Comparison of ENCODE assay signal across 22 mouse cellular contexts in genomic region chr1:172299528-172299927, GRCm38 (mm10). TPM values are rescaled to one million over a fixed set of nuclear protein-coding genes. Genes with fewer than 3 reads are reported as not detected.
DNase-seq lines count a peak whose midpoint lies in the region; ATAC-seq and TF ChIP-seq lines count a peak whose summit lies in the region.
"Had no signal": no experiment of that assay in that cellular context is flagged by ENCODE, and none has a peak within 500 bp of the region (broad histone marks: within the 10 kb centered on the region; RNA-seq: fewer than 3 reads in every experiment).

No protein-coding gene starts in this region.

- H3K9ac ChIP-seq in forebrain, embryonic 15.5 days (replicated peaks) = no peak overlapping the region
- no peak overlapping the region; the same call in 1 of the 2 replicates for H3K9ac ChIP-seq in heart, embryonic 14.5 days (ENCODE audit: low read length)
- H3K9ac ChIP-seq: embryonic facial prominence, embryonic 13.5 days had no signal

- H3K27ac ChIP-seq in forebrain, embryonic 10.5 days = peak overlapping the region; percentile 32; the same call in 1 of the 2 replicates
- no peak overlapping the region for H3K27ac ChIP-seq in forebrain, embryonic 15.5 days (replicated peaks)
- H3K27ac ChIP-seq in heart, embryonic 14.5 days (replicated peaks in 1 of 2; ENCODE audit: control insufficient read depth in 1 of 2, insufficient read depth in 1 of 2, low read depth in 2 of 2, low read length in 2 of 2) = peak overlapping the region; percentile 34 to 67
- peak overlapping the region; percentile 78 for H3K27ac ChIP-seq in left cerebral cortex, adult 2 months
- H3K27ac ChIP-seq in limb, embryonic 10.5 days = peak overlapping the region; percentile 56
- H3K27ac ChIP-seq: embryonic facial prominence, embryonic 13.5 days; stomach, postnatal 0 days had no signal

- peaks cover 63% of the 10 kb centered on the region for H3K27me3 ChIP-seq in forebrain, embryonic 10.5 days (ENCODE audit: poor library complexity, severe bottlenecking)
- no peaks in the 10 kb centered on the region for H3K27me3 ChIP-seq in forebrain, embryonic 15.5 days
- no peaks in the 10 kb centered on the region for H3K27me3 ChIP-seq in heart, embryonic 14.5 days (ENCODE audit: control insufficient read depth, insufficient read depth, low read length)
- H3K27me3 ChIP-seq in limb, embryonic 10.5 days (ENCODE audit: low read depth, poor library complexity, severe bottlenecking) = peaks cover 25% of the 10 kb centered on the region; the same call in 1 of the 2 replicates
- H3K27me3 ChIP-seq: embryonic facial prominence, embryonic 13.5 days had no signal

- peaks cover 89% of the 10 kb centered on the region for H3K4me1 ChIP-seq in forebrain, embryonic 10.5 days
- H3K4me1 ChIP-seq in forebrain, embryonic 15.5 days = peaks cover 21% of the 10 kb centered on the region
- H3K4me1 ChIP-seq in heart, embryonic 14.5 days (ENCODE audit: control insufficient read depth in 2 of 2, insufficient read depth in 2 of 2, low read length in 2 of 2) = peaks cover 56 to 68% of the 10 kb centered on the region in 2 experiments
- H3K4me1 ChIP-seq in limb, embryonic 10.5 days = peaks cover 94% of the 10 kb centered on the region

- ATAC-seq in forebrain, embryonic 15.5 days (replicated peaks) = no peak
- no peak for ATAC-seq in heart, embryonic 14.5 days (ENCODE audit: insufficient number of reproducible peaks, insufficient read depth, low FRiP score, low read depth)

- H3K9me3 ChIP-seq in forebrain, embryonic 10.5 days = no peaks in the 10 kb centered on the region
- no peaks in the 10 kb centered on the region for H3K9me3 ChIP-seq in forebrain, embryonic 15.5 days
- no peaks in the 10 kb centered on the region for H3K9me3 ChIP-seq in heart, embryonic 14.5 days (ENCODE audit: control insufficient read depth, low read length)
- H3K9me3 ChIP-seq in limb, embryonic 10.5 days (replicated peaks) = no peaks in the 10 kb centered on the region
- H3K9me3 ChIP-seq: embryonic facial prominence, embryonic 13.5 days had no signal

- H3K4me2 ChIP-seq in forebrain, embryonic 15.5 days (replicated peaks) = no peak overlapping the region
- no peak overlapping the region for H3K4me2 ChIP-seq in heart, embryonic 14.5 days (ENCODE audit: low read length)
- H3K4me2 ChIP-seq: embryonic facial prominence, embryonic 13.5 days had no signal

- DNase-seq in forebrain, embryonic 10.5 days (ENCODE audit: extremely low spot score, low spot score) = no peak
- DNase-seq in heart, postnatal 36 days = no peak
- DNase-seq in left cerebral cortex, adult 2 months (ENCODE audit: extremely low spot score in 1 of 2, low spot score in 2 of 2) = no peak
- no peak for DNase-seq in left cerebral cortex, adult 9 months (ENCODE audit: low spot score in 2 of 2)
- DNase-seq in limb, embryonic 10.5 days (ENCODE audit: low spot score) = no peak
- no peak for DNase-seq in urinary bladder, postnatal 10 days (ENCODE audit: low spot score)
- DNase-seq: cerebellum, adult 11 months; kidney, adult 9 months; lung, adult 18-20 months; thymus, postnatal 36 days had no signal

- TF ChIP-seq CTCF in left cerebral cortex, adult 2 months (IDR thresholded peaks at IDR 0.05) = no peak

- no peak overlapping the region for H3K4me3 ChIP-seq in forebrain, embryonic 10.5 days
- no peak overlapping the region for H3K4me3 ChIP-seq in forebrain, embryonic 15.5 days
- H3K4me3 ChIP-seq in heart, embryonic 14.5 days (ENCODE audit: control insufficient read depth in 1 of 2, insufficient read depth in 1 of 2, low read depth in 1 of 2, low read length in 2 of 2) = no peak overlapping the region
- no peak overlapping the region for H3K4me3 ChIP-seq in left cerebral cortex, adult 2 months
- no peak overlapping the region for H3K4me3 ChIP-seq in limb, embryonic 10.5 days
- H3K4me3 ChIP-seq: embryonic facial prominence, embryonic 13.5 days had no signal

- no peaks in the 10 kb centered on the region for H3K36me3 ChIP-seq in forebrain, embryonic 10.5 days (replicated peaks)
- no peaks in the 10 kb centered on the region for H3K36me3 ChIP-seq in forebrain, embryonic 15.5 days
- H3K36me3 ChIP-seq in heart, embryonic 14.5 days (ENCODE audit: control insufficient read depth, insufficient read depth, low read length) = no peaks in the 10 kb centered on the region
- H3K36me3 ChIP-seq in limb, embryonic 10.5 days = no peaks in the 10 kb centered on the region
- H3K36me3 ChIP-seq: embryonic facial prominence, embryonic 13.5 days had no signal

- intact Hi-C loops in heart, postnatal 36 days (cut with DNase I) = no loop called here
- intact Hi-C loops in left cerebral cortex, adult 2 months (cut with DNase I) = no loop called here

- WGBS in forebrain, embryonic 10.5 days = 55% methylated on average over 7 of the region's 7 CpGs
- 73% methylated on average over 7 of the region's 7 CpGs for WGBS in forebrain, embryonic 15.5 days
- WGBS in heart, embryonic 14.5 days = 29% methylated on average over 7 of the region's 7 CpGs
- WGBS in limb, embryonic 10.5 days = 63% methylated on average over 7 of the region's 7 CpGs

RNA-seq across cellular contexts. Expression of gene Atp1a2, which starts 1.7 kb away (rescaled TPM):
- 0.86 and 2.0 TPM in 2 replicates for polyA plus RNA-seq in forebrain, embryonic 10.5 days (2016; fragmentation: Nextera tagmentation; extraction: Ambion mirVana)
- polyA plus RNA-seq in forebrain, embryonic 15.5 days (2015; fragmentation: Nextera tagmentation; extraction: Ambion mirVana) = 32.2 and 33.1 TPM in 2 replicates
- polyA plus RNA-seq in heart, embryonic 14.5 days (2014; fragmentation: Nextera tagmentation; extraction: Ambion mirVana) = 5.3 and 7.3 TPM in 2 replicates
- 100 to 1,000 TPM; 604 to 624 TPM for total RNA-seq in heart, postnatal 36 days (2021)
- 100 to 1,000 TPM; 628 to 676 TPM for total RNA-seq in left cerebral cortex, adult 2 months (2021)
- 0.62 and 3.2 TPM in 2 replicates for polyA plus RNA-seq in limb, embryonic 10.5 days (2016; fragmentation: Nextera tagmentation; extraction: Ambion mirVana)
- total RNA-seq: megakaryocyte-erythroid progenitor cell, adult 5-6 weeks had no signal

RNA-seq across cellular contexts. Expression of gene Kcnj9, which starts 29.6 kb away (rescaled TPM):
- 0.17 and 0.43 TPM in 2 replicates for polyA plus RNA-seq in forebrain, embryonic 10.5 days (2016; fragmentation: Nextera tagmentation; extraction: Ambion mirVana)
- 3.4 and 3.5 TPM in 2 replicates for polyA plus RNA-seq in forebrain, embryonic 15.5 days (2015; fragmentation: Nextera tagmentation; extraction: Ambion mirVana)
- not detected in 2 replicates for polyA plus RNA-seq in heart, embryonic 14.5 days (2014; fragmentation: Nextera tagmentation; extraction: Ambion mirVana)
- not detected for total RNA-seq in heart, postnatal 36 days (2021)
- 100 to 1,000 TPM; 137 to 138 TPM for total RNA-seq in left cerebral cortex, adult 2 months (2021)
- 0.10 TPM in 1 of 2 replicates, not detected in the other for polyA plus RNA-seq in limb, embryonic 10.5 days (2016; fragmentation: Nextera tagmentation; extraction: Ambion mirVana)
- total RNA-seq: gastrocnemius, postnatal 25 days; megakaryocyte-erythroid progenitor cell, adult 5-6 weeks had no signal
- polyA plus RNA-seq: embryonic facial prominence, embryonic 13.5 days had no signal

RNA-seq across cellular contexts. Expression of gene Igsf8, which starts 38.1 kb away (rescaled TPM):
- polyA plus RNA-seq in forebrain, embryonic 10.5 days (2016; fragmentation: Nextera tagmentation; extraction: Ambion mirVana) = 53.0 and 55.4 TPM in 2 replicates
- polyA plus RNA-seq in forebrain, embryonic 15.5 days (2015; fragmentation: Nextera tagmentation; extraction: Ambion mirVana) = 137 and 162 TPM in 2 replicates
- 20.7 and 24.7 TPM in 2 replicates for polyA plus RNA-seq in heart, embryonic 14.5 days (2014; fragmentation: Nextera tagmentation; extraction: Ambion mirVana)
- 10 to 100 TPM; 10.9 to 12.4 TPM for total RNA-seq in heart, postnatal 36 days (2021)
- total RNA-seq in left cerebral cortex, adult 2 months (2021) = 100 to 1,000 TPM; 257 to 260 TPM
- 30.0 and 40.8 TPM in 2 replicates for polyA plus RNA-seq in limb, embryonic 10.5 days (2016; fragmentation: Nextera tagmentation; extraction: Ambion mirVana)

RNA-seq across cellular contexts. Expression of gene Atp1a4, which starts 41.3 kb away (rescaled TPM):
- polyA plus RNA-seq in forebrain, embryonic 10.5 days (2016; fragmentation: Nextera tagmentation; extraction: Ambion mirVana) = not detected in 2 replicates
- 0.09 and 0.10 TPM in 2 replicates for polyA plus RNA-seq in forebrain, embryonic 15.5 days (2015; fragmentation: Nextera tagmentation; extraction: Ambion mirVana)
- 0.23 and 0.26 TPM in 2 replicates for polyA plus RNA-seq in heart, embryonic 14.5 days (2014; fragmentation: Nextera tagmentation; extraction: Ambion mirVana)
- not detected for total RNA-seq in heart, postnatal 36 days (2021)
- total RNA-seq in left cerebral cortex, adult 2 months (2021) = not detected
- polyA plus RNA-seq in limb, embryonic 10.5 days (2016; fragmentation: Nextera tagmentation; extraction: Ambion mirVana) = not detected in 2 replicates
- total RNA-seq: layer of hippocampus, postnatal 10 days; left cerebral cortex, postnatal 25 days; megakaryocyte-erythroid progenitor cell, adult 5-6 weeks had no signal
- polyA plus RNA-seq: C2C12; embryonic facial prominence, embryonic 13.5 days; frontal cortex, adult 2 months; neural tube, embryonic 11.5 days; spleen, adult 2 months; stomach, postnatal 0 days had no signal

RNA-seq across cellular contexts. Expression of gene Kcnj10, which starts 41.5 kb away (rescaled TPM):
- polyA plus RNA-seq in forebrain, embryonic 10.5 days (2016; fragmentation: Nextera tagmentation; extraction: Ambion mirVana) = 0.46 and 0.47 TPM in 2 replicates
- polyA plus RNA-seq in forebrain, embryonic 15.5 days (2015; fragmentation: Nextera tagmentation; extraction: Ambion mirVana) = 1.7 and 1.9 TPM in 2 replicates
- polyA plus RNA-seq in heart, embryonic 14.5 days (2014; fragmentation: Nextera tagmentation; extraction: Ambion mirVana) = not detected in 2 replicates
- under 1 TPM; 0.05 to 0.11 TPM for total RNA-seq in heart, postnatal 36 days (2021)
- 100 to 1,000 TPM in 1 of 2 experiments, 10 to 100 TPM in 1; 86.5 to 108 TPM for total RNA-seq in left cerebral cortex, adult 2 months (2021)
- 0.05 TPM in 2 replicates for polyA plus RNA-seq in limb, embryonic 10.5 days (2016; fragmentation: Nextera tagmentation; extraction: Ambion mirVana)
- polyA plus RNA-seq: C2C12 had no signal
